Mouse (Mus musculus) R1 (cell line): ENCODE data around the gene BC051019.

Source experiments
- DNase-seq: peaks from one replicate; pipeline ENCODE4 v3.0.0-alpha.2; 2018; ENCODE audit warnings: low read depth, low spot score

The BC051019 gene

DNA sequence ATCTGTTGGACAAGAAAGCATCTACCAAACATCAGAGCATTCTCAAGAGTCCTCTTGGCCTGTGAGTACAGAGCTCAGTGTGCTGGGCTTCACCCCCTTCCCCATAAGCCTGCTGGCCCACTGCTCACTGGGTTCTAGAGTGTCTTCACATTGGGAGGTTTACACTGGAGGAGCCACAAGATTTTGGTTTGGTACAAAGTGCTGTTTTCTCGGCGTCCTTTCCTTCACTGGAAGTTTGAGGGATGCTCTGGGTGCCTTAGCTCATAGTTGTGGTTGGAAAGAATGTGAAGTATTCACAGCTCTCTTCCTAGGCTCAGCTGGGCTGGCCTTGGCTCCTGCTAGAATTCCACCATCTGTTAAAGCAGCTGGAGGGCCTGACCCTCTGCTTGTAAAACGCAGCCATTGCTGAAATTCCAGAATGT is 14.7 kb downstream of the BC051019 start:
- DNase-seq = peak; percentile 63

DNA sequence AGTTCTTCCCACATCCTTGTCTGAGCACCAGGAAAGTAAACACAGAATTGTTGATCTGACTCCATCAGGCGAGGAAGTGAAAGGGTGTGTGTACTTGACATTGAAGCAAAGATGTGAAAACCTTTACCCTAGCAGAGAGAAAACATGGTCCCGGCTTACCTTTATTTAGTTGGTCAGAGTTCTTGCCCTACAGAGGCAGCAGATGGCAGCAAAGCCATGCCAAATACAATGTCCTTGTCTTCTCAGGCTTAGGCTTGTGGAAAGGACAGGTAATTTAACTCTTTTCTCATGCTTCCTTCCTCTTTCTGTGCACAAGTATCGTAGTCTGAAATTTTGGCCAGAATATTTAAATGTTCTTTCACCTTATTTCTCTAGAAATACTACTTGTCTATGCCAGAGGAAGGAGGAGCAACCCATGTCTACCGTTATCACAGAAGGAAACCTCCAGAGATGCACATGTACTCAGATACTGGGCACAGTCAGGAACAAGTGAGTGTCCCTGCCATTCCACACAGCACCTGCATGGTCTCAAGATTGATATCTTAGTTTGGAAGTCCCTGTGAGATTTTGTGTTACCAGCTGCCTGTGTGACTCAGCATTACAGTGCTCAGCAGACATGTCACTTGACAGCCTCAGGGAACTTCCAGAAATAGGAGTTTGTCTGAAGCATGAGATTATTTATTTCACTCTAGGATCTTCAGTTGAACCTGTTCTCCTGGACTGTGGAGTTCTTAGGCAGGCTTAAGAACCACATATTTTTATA is 16.4 kb downstream of the BC051019 start:
- DNase-seq = peak; percentile 36

- DNase-seq = no peak
Measured at GRCm38 (mm10) chr7:109704461-109704860, 19.2 kb downstream of the BC051019 start.

DNA sequence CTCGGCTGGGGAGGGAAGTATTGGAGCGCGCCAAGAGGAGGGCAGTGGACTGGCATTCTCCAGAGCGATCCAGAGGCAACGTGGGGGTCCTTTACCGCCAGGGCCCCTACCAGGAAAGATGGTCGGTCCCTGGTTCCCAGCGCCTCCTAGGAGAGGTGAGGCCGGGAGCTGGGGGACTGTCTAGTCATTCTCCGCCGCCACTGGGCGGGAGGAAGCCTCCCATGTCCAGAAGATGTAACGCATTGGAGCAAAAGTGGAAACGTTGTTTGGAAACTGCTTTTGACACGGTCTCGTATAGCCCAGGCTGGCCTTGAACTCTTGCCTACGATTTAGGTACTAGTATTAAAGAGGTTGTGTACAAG is 19.7 kb downstream of the BC051019 start:
- DNase-seq = no peak

- peak; percentile 98 for DNase-seq
Measured at GRCm38 (mm10) chr7:109703190-109704015, 20.2 kb downstream of the BC051019 start, which contains the start of the genes St5 and Akip1. St5 (minus strand) TSS chr7:109703605. Akip1 (plus strand) TSS chr7:109703690.

DNA sequence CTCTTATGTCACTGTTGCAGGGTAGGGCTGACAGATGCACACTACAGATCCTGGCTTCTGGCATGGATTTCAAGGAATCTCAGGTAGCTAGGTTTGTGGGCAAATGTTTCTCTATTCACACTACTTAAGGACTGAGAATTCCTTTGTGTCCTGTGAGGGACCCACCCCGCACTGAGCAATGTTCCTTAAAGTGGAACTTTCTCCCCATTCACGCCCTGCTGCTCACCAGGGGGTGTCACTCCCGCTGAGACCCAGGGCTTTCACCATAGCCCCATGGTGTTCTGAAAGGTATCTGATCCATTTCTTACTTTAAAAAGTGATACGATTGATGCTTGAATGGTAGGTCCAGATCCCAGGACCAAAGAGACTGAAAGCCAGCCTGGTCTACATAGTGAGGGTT is 20.9 kb downstream of the BC051019 start:
- DNase-seq = peak; percentile 35

DNA sequence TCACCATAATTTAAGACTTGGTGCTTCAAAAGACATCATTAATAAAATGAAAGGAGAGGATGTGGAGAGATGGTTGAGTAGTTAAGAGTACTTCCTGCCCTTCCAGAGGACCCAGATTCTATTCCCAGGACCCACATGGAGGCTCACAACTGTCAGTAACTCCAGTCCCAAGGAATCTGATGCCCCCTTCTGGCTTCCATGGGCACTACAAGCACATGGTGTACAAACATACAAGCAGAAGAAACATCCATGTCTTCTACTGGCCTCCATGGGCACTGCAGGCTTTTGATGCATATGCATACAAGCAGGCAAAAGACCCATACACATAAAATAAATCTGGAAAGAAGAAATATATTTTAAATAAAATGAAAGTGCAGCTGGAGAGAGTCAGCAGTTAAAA is 23.4 kb downstream of the BC051019 start:
- peak; percentile 89 for DNase-seq

- DNase-seq = peak; percentile 94
Measured at GRCm38 (mm10) chr7:109695339-109695726, 28.3 kb downstream of the BC051019 start.

- DNase-seq = peak; percentile 82
Measured at GRCm38 (mm10) chr7:109694576-109695338, 28.9 kb downstream of the BC051019 start.

DNA sequence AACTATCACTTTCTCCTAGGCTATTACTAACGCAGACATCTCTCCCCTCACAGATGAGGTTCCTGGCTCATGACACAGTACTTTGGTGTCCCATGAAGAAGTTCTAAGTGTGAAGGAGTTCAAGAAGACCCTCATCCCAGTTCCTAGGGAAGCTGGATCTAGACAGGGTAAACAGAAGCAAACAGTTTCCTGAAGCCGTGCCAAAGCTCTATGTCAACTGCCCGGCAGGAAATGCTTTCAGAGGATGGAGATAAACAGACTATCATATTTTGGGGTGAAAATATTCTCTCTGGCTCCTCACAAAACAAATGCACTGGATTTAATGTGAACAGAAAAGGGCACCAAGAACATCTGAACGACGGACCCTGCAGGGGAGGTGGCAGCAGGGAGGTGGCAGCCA is 32.7 kb downstream of the BC051019 start:
- no peak for DNase-seq

DNA sequence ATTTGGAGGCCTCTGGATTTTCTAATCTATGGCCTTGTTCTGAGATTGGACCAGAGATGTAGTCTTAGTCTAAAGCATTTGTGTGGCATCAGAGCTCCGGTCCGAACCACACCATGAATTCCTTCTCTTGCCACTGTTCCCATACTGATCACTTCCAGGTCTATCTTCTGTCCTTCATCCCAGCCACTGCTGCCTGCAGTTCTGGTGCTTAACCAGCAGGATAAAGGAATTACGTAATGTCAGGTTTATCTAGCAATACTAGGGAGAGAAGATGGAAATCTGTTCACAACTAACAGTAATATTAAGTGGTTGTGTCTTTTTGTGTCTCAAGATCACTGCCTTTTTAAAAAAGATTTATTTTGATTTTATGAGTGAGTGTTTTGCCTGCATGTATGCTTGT is 33.5 kb downstream of the BC051019 start:
- peak; percentile 49 for DNase-seq

DNA sequence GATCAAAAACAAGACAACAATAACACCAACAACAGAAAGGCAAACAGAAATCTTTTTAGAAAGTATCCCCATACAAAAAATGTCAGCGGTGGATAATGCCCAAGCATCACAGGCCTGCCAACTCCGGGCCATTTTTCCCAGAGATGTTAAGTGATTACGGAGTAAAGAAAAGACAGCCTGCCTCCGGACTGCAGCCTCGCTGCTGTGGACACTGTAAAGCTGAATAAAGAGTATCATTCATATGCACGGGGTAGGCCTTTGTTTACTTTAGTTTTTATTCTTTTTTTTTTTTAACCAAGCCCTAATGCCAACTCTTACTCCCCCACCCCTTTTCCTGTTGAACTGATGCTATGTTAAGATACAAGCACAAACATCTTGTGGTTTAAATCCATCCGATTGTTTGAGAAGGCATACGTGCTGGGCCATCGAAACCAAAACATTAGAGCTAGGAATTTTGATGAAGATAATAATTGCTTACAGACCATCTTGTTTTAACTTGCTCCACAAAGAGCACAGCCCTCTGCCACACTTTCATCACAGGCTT is 37.0 kb downstream of the BC051019 start:
- DNase-seq = no peak

- peak; percentile 69 for DNase-seq
Measured at GRCm38 (mm10) chr7:109680879-109681278, 42.8 kb downstream of the BC051019 start.

- peak; percentile 27 for DNase-seq
Measured at GRCm38 (mm10) chr7:109680284-109680683, 43.4 kb downstream of the BC051019 start.

DNA sequence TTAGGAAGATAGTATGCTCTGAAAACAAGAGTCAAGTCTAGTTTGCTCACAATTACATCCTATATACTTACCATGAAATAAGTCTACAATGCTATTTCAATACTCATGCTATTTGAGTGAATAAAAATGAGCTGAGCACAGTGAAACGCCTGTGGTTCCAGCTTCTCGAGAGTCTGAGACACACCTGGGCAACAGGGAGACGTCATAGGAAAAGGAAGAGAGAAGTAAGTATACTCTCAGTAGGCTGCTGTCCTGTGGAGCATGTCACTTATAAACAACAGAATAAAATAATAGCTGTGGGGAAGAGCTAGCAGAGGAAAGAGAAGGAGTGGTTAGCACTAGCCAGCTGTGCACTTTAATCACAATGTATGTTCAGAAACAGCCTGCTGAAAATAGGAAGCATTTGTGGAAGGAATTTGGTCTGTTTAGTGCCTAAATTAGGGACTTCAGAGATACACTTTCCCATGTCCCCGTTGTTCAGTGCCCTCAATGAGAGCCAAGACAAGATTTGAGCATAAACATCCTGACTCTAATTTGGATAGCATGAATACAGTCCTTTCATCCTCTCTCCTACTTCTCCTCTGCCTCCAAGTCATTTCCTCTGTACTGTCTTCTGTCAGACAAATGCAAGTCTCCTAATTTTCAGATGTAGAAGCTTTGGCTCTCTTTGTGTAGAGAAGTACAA is 48.6 kb downstream of the BC051019 start:
- no peak for DNase-seq

GRCm38 (mm10) chr7:109671581-109672471 is 51.8 kb downstream of the BC051019 start:
- DNase-seq = peak; percentile 71

DNA sequence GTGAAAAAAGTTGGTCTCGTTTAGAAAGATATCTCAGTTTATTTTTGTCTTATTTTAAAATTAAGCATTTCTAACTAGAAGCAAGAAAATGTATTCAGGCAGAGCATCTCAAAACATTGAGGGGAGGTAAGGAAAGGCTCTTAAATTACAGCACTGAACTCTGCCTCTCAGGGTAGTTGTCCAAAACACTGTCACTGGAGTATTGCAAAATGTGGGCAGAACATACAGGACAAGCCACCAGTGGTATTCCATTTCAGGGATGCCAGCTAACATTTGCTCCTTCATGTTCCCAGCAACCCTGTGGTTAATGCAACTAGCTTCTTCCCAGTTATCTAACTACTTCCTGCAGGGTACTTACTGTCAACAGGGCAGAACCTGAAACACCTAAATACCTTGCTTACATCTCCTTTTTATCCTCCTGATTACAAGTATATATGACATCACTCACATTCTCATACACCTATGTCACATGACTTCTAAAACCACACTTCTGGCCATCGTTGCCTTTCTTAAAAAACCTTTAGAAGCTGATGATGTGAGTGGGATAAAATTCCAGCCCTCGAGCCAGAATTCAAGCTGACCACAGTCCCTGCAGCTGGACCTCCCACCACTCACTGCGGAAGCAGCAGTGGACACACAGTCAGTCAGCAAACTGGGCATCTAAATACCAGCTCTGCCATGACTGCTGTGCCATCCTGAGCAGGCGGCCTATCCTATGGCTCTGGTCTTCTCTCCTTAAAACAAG is 54.1 kb downstream of the BC051019 start:
- DNase-seq = no peak

GRCm38 (mm10) chr7:109666664-109667063 is 57.0 kb downstream of the BC051019 start:
- no peak for DNase-seq

DNA sequence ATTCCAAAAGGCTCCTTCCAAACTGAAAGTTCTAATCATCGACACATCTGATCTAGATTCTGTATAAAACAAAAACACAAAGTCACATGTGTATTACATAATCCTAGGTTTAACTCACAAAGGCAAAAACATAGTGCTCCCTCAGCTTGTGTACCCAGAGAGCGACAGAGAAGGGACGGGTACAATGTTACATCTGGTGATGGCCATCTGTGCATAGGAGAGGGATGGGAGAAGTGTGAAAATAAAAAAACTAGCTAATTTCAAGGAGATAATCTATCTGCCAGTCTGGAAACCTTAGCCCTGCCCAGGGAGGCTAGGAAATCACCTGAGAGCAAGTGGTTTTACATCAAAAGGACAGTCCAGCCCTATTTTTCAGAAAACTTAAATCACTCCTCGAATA is 61.0 kb downstream of the BC051019 start:
- no peak for DNase-seq
